Mouse (Mus musculus): Measurements from ENCODE around the gene Rabgap1l. TPM values are rescaled to one million over a fixed set of nuclear protein-coding genes. Genes with fewer than 3 reads are reported as not detected.

Rabgap1l gene
- total and polyA plus RNA-seq, 2 experiments from 2014 or later: 27.4 to 140 TPM

GRCm38 (mm10) chr1:160387446-160387845 lies 405.6 kb downstream of the Rabgap1l start:
- no peak for ATAC-seq
- no peaks in the 10 kb centered on the region for H3K36me3 ChIP-seq (ENCODE audit: insufficient read depth)
- 61% methylated on average over 2 of the region's 2 CpGs for WGBS
- H3K4me2 ChIP-seq (ENCODE audit: low read depth): no peak overlapping the region
- no peak overlapping the region for H3K9ac ChIP-seq
- H3K27ac ChIP-seq (ENCODE audit: low read depth, low read length): no peak overlapping the region
- H3K4me3 ChIP-seq (ENCODE audit: low read depth, low read length): no peak overlapping the region
- TF ChIP-seq CTCF (IDR thresholded peaks at IDR 0.05; ENCODE audit: low read depth): no peak
- no peaks in the 10 kb centered on the region for H3K4me1 ChIP-seq (ENCODE audit: insufficient read depth)
- no peaks in the 10 kb centered on the region for H3K27me3 ChIP-seq (ENCODE audit: insufficient read depth, low read length)
- DNase-seq: no peak
- no peaks in the 10 kb centered on the region for H3K9me3 ChIP-seq (ENCODE audit: low read length)

GRCm38 (mm10) chr1:160378367-160378766 lies 414.6 kb downstream of the Rabgap1l start:
- H3K27me3 ChIP-seq (ENCODE audit: insufficient read depth, low read length): no peaks in the 10 kb centered on the region
- no peak overlapping the region for H3K27ac ChIP-seq (ENCODE audit: low read depth, low read length)
- H3K4me3 ChIP-seq (ENCODE audit: low read depth, low read length): no peak overlapping the region
- no peak overlapping the region for H3K4me2 ChIP-seq (ENCODE audit: low read depth)
- H3K9ac ChIP-seq: no peak overlapping the region
- no peaks in the 10 kb centered on the region for H3K36me3 ChIP-seq (ENCODE audit: insufficient read depth)
- 97% methylated on average over 1 of the region's 1 CpGs for WGBS
- peak; percentile 16; the same call in 1 of the 2 replicates for TF ChIP-seq CTCF (IDR thresholded peaks at IDR 0.05; ENCODE audit: low read depth)
- ATAC-seq: 0 out of 2 replicates have a peak, but pooled peaks have one; percentile 1
- H3K4me1 ChIP-seq (ENCODE audit: insufficient read depth): no peaks in the 10 kb centered on the region
- DNase-seq: peak; percentile 3
- no peaks in the 10 kb centered on the region for H3K9me3 ChIP-seq (ENCODE audit: low read length)

- H3K4me3 ChIP-seq (ENCODE audit: low read depth, low read length): no peak overlapping the region
- DNase-seq (peak; percentile 82), ATAC-seq (peak; percentile 98)
- peak; percentile 95 for TF ChIP-seq CTCF (IDR thresholded peaks at IDR 0.05; ENCODE audit: low read depth)
- no peaks in the 10 kb centered on the region for H3K4me1 ChIP-seq (ENCODE audit: insufficient read depth)
- H3K36me3 ChIP-seq (ENCODE audit: insufficient read depth): no peaks in the 10 kb centered on the region
- no peak overlapping the region for H3K4me2 ChIP-seq (ENCODE audit: low read depth)
- H3K9me3 ChIP-seq (ENCODE audit: low read length): no peaks in the 10 kb centered on the region
- WGBS: 51% methylated on average over 10 of the region's 10 CpGs
- no peak overlapping the region for H3K27ac ChIP-seq (ENCODE audit: low read depth, low read length)
- H3K9ac ChIP-seq: no peak overlapping the region
- H3K27me3 ChIP-seq (ENCODE audit: insufficient read depth, low read length): no peaks in the 10 kb centered on the region
These were observed 415.4 kb downstream of the Rabgap1l start for GRCm38 (mm10) chr1:160377337-160378336.

DNA sequence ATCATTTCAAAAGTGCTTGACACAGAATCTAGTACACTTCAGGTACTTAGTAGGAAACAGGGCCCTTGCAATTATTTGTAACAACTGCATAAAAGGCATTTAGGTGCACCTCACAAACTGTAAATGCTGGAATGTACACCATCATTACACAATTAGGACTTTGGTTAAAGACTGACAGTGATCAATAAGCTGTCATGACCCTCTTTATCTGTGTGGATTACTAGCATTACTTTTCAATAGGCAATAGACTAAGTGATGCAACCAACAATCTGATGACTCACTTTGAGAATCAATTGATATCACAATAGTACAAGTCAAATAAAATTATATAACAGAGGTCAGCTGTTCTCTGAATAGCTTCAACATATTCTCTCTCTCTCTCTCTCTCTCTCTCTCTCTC lies 418.5 kb downstream of the Rabgap1l start:
- Histone ChIP-seq H3K4me2 (ENCODE audit: low read depth) (no peak overlapping the region), H3K27me3 (ENCODE audit: insufficient read depth, low read length) (no peaks in the 10 kb centered on the region), H3K36me3 (ENCODE audit: insufficient read depth) (no peaks in the 10 kb centered on the region), H3K27ac (ENCODE audit: low read depth, low read length) (no peak overlapping the region), H3K4me3 (ENCODE audit: low read depth, low read length) (no peak overlapping the region), H3K4me1 (ENCODE audit: insufficient read depth) (no peaks in the 10 kb centered on the region), H3K9me3 (ENCODE audit: low read length) (no peaks in the 10 kb centered on the region), H3K9ac (no peak overlapping the region)
- DNase-seq: no peak
- TF ChIP-seq CTCF (IDR thresholded peaks at IDR 0.05; ENCODE audit: low read depth): no peak
- ATAC-seq: no peak

DNA sequence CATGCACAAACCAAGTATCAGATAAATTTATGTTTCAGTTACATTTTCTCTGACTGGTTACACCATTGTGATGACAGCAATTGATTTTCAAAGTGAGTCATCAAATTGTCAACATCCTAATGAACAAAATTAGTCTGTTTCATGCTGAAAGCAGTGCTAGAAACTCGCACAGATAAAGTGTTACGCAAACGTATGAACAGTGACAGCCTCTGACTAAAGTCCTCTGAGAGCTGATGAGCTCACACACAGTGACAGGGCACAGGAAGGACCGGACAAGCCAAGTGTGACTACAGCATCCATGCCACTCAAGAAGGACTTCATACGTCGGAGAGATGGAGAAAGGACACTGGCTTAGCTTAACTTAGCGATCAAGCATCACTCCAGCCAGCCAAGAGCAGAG lies 419.7 kb downstream of the Rabgap1l start:
- H3K36me3 ChIP-seq (ENCODE audit: insufficient read depth): no peaks in the 10 kb centered on the region
- no peaks in the 10 kb centered on the region for H3K9me3 ChIP-seq (ENCODE audit: low read length)
- no peak for TF ChIP-seq CTCF (IDR thresholded peaks at IDR 0.05; ENCODE audit: low read depth)
- H3K27ac ChIP-seq (ENCODE audit: low read depth, low read length): no peak overlapping the region
- H3K27me3 ChIP-seq (ENCODE audit: insufficient read depth, low read length): no peaks in the 10 kb centered on the region
- DNase-seq (no peak), ATAC-seq (no peak)
- H3K9ac ChIP-seq: no peak overlapping the region
- no peak overlapping the region for H3K4me2 ChIP-seq (ENCODE audit: low read depth)
- no peak overlapping the region for H3K4me3 ChIP-seq (ENCODE audit: low read depth, low read length)
- no peaks in the 10 kb centered on the region for H3K4me1 ChIP-seq (ENCODE audit: insufficient read depth)
- 88% methylated on average over 7 of the region's 7 CpGs for WGBS

- Histone ChIP-seq H3K27me3 (ENCODE audit: insufficient read depth, low read length) (no peaks in the 10 kb centered on the region), H3K9me3 (ENCODE audit: low read length) (no peaks in the 10 kb centered on the region), H3K4me1 (ENCODE audit: insufficient read depth) (no peaks in the 10 kb centered on the region), H3K27ac (ENCODE audit: low read depth, low read length) (no peak overlapping the region), H3K36me3 (ENCODE audit: insufficient read depth) (no peaks in the 10 kb centered on the region), H3K4me2 (ENCODE audit: low read depth) (no peak overlapping the region), H3K9ac (no peak overlapping the region), H3K4me3 (ENCODE audit: low read depth, low read length) (no peak overlapping the region)
- TF ChIP-seq CTCF (IDR thresholded peaks at IDR 0.05; ENCODE audit: low read depth): no peak
- DNase-seq: no peak
- ATAC-seq: no peak
These were observed 421.3 kb downstream of the Rabgap1l start for GRCm38 (mm10) chr1:160371696-160372095.

- no peak for DNase-seq
- H3K4me1 ChIP-seq (ENCODE audit: insufficient read depth): no peaks in the 10 kb centered on the region
- ATAC-seq: peak; percentile 34; the same call in 1 of the 2 replicates
- TF ChIP-seq CTCF (IDR thresholded peaks at IDR 0.05; ENCODE audit: low read depth): no peak
- H3K9me3 ChIP-seq (ENCODE audit: low read length): no peaks in the 10 kb centered on the region
- H3K9ac ChIP-seq: no peak overlapping the region
- no peak overlapping the region for H3K4me2 ChIP-seq (ENCODE audit: low read depth)
- H3K27ac ChIP-seq (ENCODE audit: low read depth, low read length): no peak overlapping the region
- no peaks in the 10 kb centered on the region for H3K36me3 ChIP-seq (ENCODE audit: insufficient read depth)
- WGBS: 29% methylated on average over 1 of the region's 1 CpGs
- H3K27me3 ChIP-seq (ENCODE audit: insufficient read depth, low read length): no peaks in the 10 kb centered on the region
- H3K4me3 ChIP-seq (ENCODE audit: low read depth, low read length): no peak overlapping the region
These were observed 422.5 kb downstream of the Rabgap1l start for GRCm38 (mm10) chr1:160370552-160370951.

All from forebrain, postnatal 0 days (tissue).